Mouse (Mus musculus) neural tube, embryonic 15.5 days (tissue): Measurements from ENCODE around the gene Heatr6. TPM values are rescaled to one million over a fixed set of nuclear protein-coding genes. Genes with fewer than 3 reads are reported as not detected.

ENCODE experiments used
- ATAC-seq: fragments of 200-750 bp; cut with Nextera tagmentation; 2 replicates; pipeline ENCODE4 v1.8.0; 2017; ENCODE audit warnings: mild to moderate bottlenecking, moderate TSS enrichment, moderate library complexity; ENCODE audit not compliant: low FRiP score
- H3K27ac ChIP-seq: fragments of 300-500 bp; sonication (generic); replicated peaks from 2 replicates; pipeline ENCODE4 v1.5.1; 2015; ENCODE audit warnings: mild to moderate bottlenecking, inconsistent platforms
- H3K27me3 ChIP-seq: fragments of 300-500 bp; sonication (generic); replicated peaks from 2 replicates; pipeline ENCODE4 v1.6.1; 2015; ENCODE audit warnings: inconsistent platforms
- H3K36me3 ChIP-seq: fragments of 300-500 bp; sonication (generic); 2 replicates; pipeline ENCODE4 v1.6.1; 2015; ENCODE audit warnings: inconsistent platforms
- H3K4me1 ChIP-seq: fragments of 300-500 bp; sonication (generic); 2 replicates; pipeline ENCODE4 v1.6.1; 2015; ENCODE audit warnings: inconsistent platforms
- H3K4me2 ChIP-seq: fragments of 300-500 bp; sonication (generic); 2 replicates; pipeline ENCODE4 v1.6.1; 2015; ENCODE audit warnings: inconsistent platforms, mild to moderate bottlenecking, moderate library complexity
- H3K4me3 ChIP-seq: fragments of 300-500 bp; sonication (generic); replicated peaks from 2 replicates; pipeline ENCODE4 v1.5.1; 2015; ENCODE audit warnings: mild to moderate bottlenecking, inconsistent platforms
- H3K9ac ChIP-seq: fragments of 300-500 bp; sonication (generic); replicated peaks from 2 replicates; pipeline ENCODE4 v1.6.1; 2015; ENCODE audit warnings: mild to moderate bottlenecking, inconsistent platforms
- H3K9me3 ChIP-seq: fragments of 300-500 bp; sonication (generic); replicated peaks from 2 replicates; pipeline ENCODE4 v1.6.1; 2016; ENCODE audit warnings: inconsistent platforms
- WGBS: fragments of 180-500 bp; shearing (Covaris S2); methylation state at CpG from one replicate; pipeline ENCODE4 v1.1.7; 2015; ENCODE audit warnings: mixed read lengths; 5-methylcytosine and 5-hydroxymethylcytosine counted together
- polyA plus RNA-seq: library from polyadenylated mRNA; unstranded; fragments of >200 nt; fragmentation: Nextera tagmentation; extraction: Ambion mirVana; gene quantifications from 2 replicates; pipeline ENCODE4 v1.2.1, GENCODE M21; 2015

Gene Heatr6
- 28.1 and 32.4 TPM in 2 replicates for polyA plus RNA-seq

- Histone ChIP-seq H3K27me3 (peaks cover 7% of the 10 kb centered on the region; the same call in 1 of the 2 replicates), H3K4me3 (peak within 1 kb of the TSS; percentile 90)
- under 1% methylated on average over 47 of the region's 47 CpGs for WGBS
Measured at GRCm38 (mm10) chr11:83753581-83754181, at the start of gene Heatr6. Heatr6 (plus strand) TSS chr11:83753696.

GRCm38 (mm10) chr11:83703705-83704104, 49.8 kb upstream of the Heatr6 start, which contains the start of gene Wfdc17:
Wfdc17 (plus strand) TSS chr11:83703991.
- Histone ChIP-seq H3K36me3 (no peaks in the 10 kb centered on the region), H3K27me3 (no peaks in the 10 kb centered on the region), H3K4me2 (no peak within 1 kb of the TSS), H3K9ac (no peak within 1 kb of the TSS), H3K9me3 (no peaks in the 10 kb centered on the region), H3K27ac (no peak within 1 kb of the TSS), H3K4me3 (no peak within 1 kb of the TSS), H3K4me1 (no peaks in the 10 kb centered on the region)
- no peak for ATAC-seq
- WGBS, result 31% methylated on average over 1 of the region's 1 CpGs

More at GRCm38 (mm10) chr11:83753581-83754181, at the start of gene Heatr6:
- peak; percentile 98 for ATAC-seq
- peaks cover 23% of the 10 kb centered on the region for H3K4me1 ChIP-seq
- no peaks in the 10 kb centered on the region for H3K9me3 ChIP-seq
- peak within 1 kb of the TSS; percentile 76 for H3K4me2 ChIP-seq
- H3K9ac ChIP-seq, result peak within 1 kb of the TSS; percentile 78
- peak within 1 kb of the TSS; percentile 95 for H3K27ac ChIP-seq
- peaks cover 24% of the 10 kb centered on the region for H3K36me3 ChIP-seq

GRCm38 (mm10) chr11:83708715-83709114, 44.8 kb upstream of the Heatr6 start, which contains the start of gene Wfdc18:
Wfdc18 (plus strand) TSS chr11:83709015.
- H3K4me1 ChIP-seq, result no peaks in the 10 kb centered on the region
- H3K9ac ChIP-seq, result no peak within 1 kb of the TSS
- ATAC-seq, result no peak
- H3K27me3 ChIP-seq, result no peaks in the 10 kb centered on the region
- WGBS, result 78% methylated on average over 4 of the region's 4 CpGs
- no peak within 1 kb of the TSS for H3K4me2 ChIP-seq
- H3K4me3 ChIP-seq, result no peak within 1 kb of the TSS
- no peaks in the 10 kb centered on the region for H3K9me3 ChIP-seq
- H3K36me3 ChIP-seq, result no peaks in the 10 kb centered on the region
- no peak within 1 kb of the TSS for H3K27ac ChIP-seq

- WGBS, result 92% methylated on average over 5 of the region's 5 CpGs
- Histone ChIP-seq H3K9me3 (no peaks in the 10 kb centered on the region), H3K9ac (no peak overlapping the region), H3K36me3 (no peaks in the 10 kb centered on the region), H3K27me3 (no peaks in the 10 kb centered on the region), H3K4me2 (no peak overlapping the region), H3K4me3 (no peak overlapping the region), H3K4me1 (no peaks in the 10 kb centered on the region), H3K27ac (no peak overlapping the region)
- ATAC-seq, result no peak
Measured at GRCm38 (mm10) chr11:83709683-83710082, 43.8 kb upstream of the Heatr6 start.

- Histone ChIP-seq H3K27ac (no peak overlapping the region), H3K4me1 (no peaks in the 10 kb centered on the region), H3K9me3 (no peaks in the 10 kb centered on the region), H3K4me2 (no peak overlapping the region), H3K9ac (no peak overlapping the region), H3K4me3 (no peak overlapping the region), H3K36me3 (no peaks in the 10 kb centered on the region), H3K27me3 (no peaks in the 10 kb centered on the region)
- WGBS, result 96% methylated on average over 1 of the region's 1 CpGs
- ATAC-seq, result no peak
Measured at GRCm38 (mm10) chr11:83712671-83713070, 40.8 kb upstream of the Heatr6 start.

GRCm38 (mm10) chr11:83713925-83714324, 39.6 kb upstream of the Heatr6 start:
- H3K9ac ChIP-seq, result no peak overlapping the region
- H3K27me3 ChIP-seq, result no peaks in the 10 kb centered on the region
- WGBS, result 86% methylated on average over 2 of the region's 2 CpGs
- ATAC-seq, result no peak
- no peaks in the 10 kb centered on the region for H3K9me3 ChIP-seq
- no peak overlapping the region for H3K4me2 ChIP-seq
- H3K27ac ChIP-seq, result no peak overlapping the region
- no peaks in the 10 kb centered on the region for H3K36me3 ChIP-seq
- H3K4me1 ChIP-seq, result no peaks in the 10 kb centered on the region
- H3K4me3 ChIP-seq, result no peak overlapping the region

GRCm38 (mm10) chr11:83717042-83717665, 36.3 kb upstream of the Heatr6 start:
- ATAC-seq, result no peak
- no peak overlapping the region for H3K4me3 ChIP-seq
- H3K4me1 ChIP-seq, result no peaks in the 10 kb centered on the region
- H3K27me3 ChIP-seq, result no peaks in the 10 kb centered on the region
- no peaks in the 10 kb centered on the region for H3K36me3 ChIP-seq
- no peak overlapping the region for H3K4me2 ChIP-seq
- H3K27ac ChIP-seq, result no peak overlapping the region
- no peaks in the 10 kb centered on the region for H3K9me3 ChIP-seq
- WGBS, result 89% methylated on average over 6 of the region's 6 CpGs
- no peak overlapping the region for H3K9ac ChIP-seq

- no peaks in the 10 kb centered on the region for H3K36me3 ChIP-seq
Measured at GRCm38 (mm10) chr11:83720766-83721165, 32.7 kb upstream of the Heatr6 start.

GRCm38 (mm10) chr11:83728757-83729432, 24.6 kb upstream of the Heatr6 start:
- H3K27ac ChIP-seq, result no peak overlapping the region
- H3K4me3 ChIP-seq, result no peak overlapping the region
- H3K9me3 ChIP-seq, result no peaks in the 10 kb centered on the region
- no peaks in the 10 kb centered on the region for H3K36me3 ChIP-seq
- WGBS, result 73% methylated on average over 3 of the region's 3 CpGs
- ATAC-seq, result no peak
- no peak overlapping the region for H3K4me2 ChIP-seq
- no peaks in the 10 kb centered on the region for H3K27me3 ChIP-seq
- no peak overlapping the region for H3K9ac ChIP-seq
- H3K4me1 ChIP-seq, result no peaks in the 10 kb centered on the region

More at GRCm38 (mm10) chr11:83720766-83721165, 32.7 kb upstream of the Heatr6 start:
- Histone ChIP-seq H3K9ac (no peak overlapping the region), H3K4me1 (no peaks in the 10 kb centered on the region), H3K27me3 (no peaks in the 10 kb centered on the region), H3K27ac (no peak overlapping the region), H3K9me3 (no peaks in the 10 kb centered on the region), H3K4me2 (no peak overlapping the region), H3K4me3 (no peak overlapping the region)
- no peak for ATAC-seq

GRCm38 (mm10) chr11:83731116-83731515, 22.4 kb upstream of the Heatr6 start:
- no peaks in the 10 kb centered on the region for H3K36me3 ChIP-seq
- WGBS, result 93% methylated on average over 1 of the region's 1 CpGs

GRCm38 (mm10) chr11:83733071-83733640, 20.3 kb upstream of the Heatr6 start:
- H3K4me1 ChIP-seq, result no peaks in the 10 kb centered on the region
- no peak overlapping the region for H3K27ac ChIP-seq
- H3K9me3 ChIP-seq, result no peaks in the 10 kb centered on the region
- 83% methylated on average over 5 of the region's 5 CpGs for WGBS
- H3K27me3 ChIP-seq, result no peaks in the 10 kb centered on the region
- ATAC-seq, result no peak
- no peak overlapping the region for H3K4me2 ChIP-seq
- no peaks in the 10 kb centered on the region for H3K36me3 ChIP-seq
- H3K9ac ChIP-seq, result no peak overlapping the region
- no peak overlapping the region for H3K4me3 ChIP-seq

More at GRCm38 (mm10) chr11:83731116-83731515, 22.4 kb upstream of the Heatr6 start:
- no peak overlapping the region for H3K4me2 ChIP-seq
- H3K27ac ChIP-seq, result no peak overlapping the region
- ATAC-seq, result no peak
- no peak overlapping the region for H3K4me3 ChIP-seq
- H3K27me3 ChIP-seq, result no peaks in the 10 kb centered on the region
- H3K4me1 ChIP-seq, result no peaks in the 10 kb centered on the region
- no peak overlapping the region for H3K9ac ChIP-seq
- H3K9me3 ChIP-seq, result no peaks in the 10 kb centered on the region
